Mouse (Mus musculus) gastrocnemius, postnatal 10 days (tissue): ENCODE measurements at regions not wholly inside any gene's neighbourhood (a gene's known extent, or its start where the extent isn't known, plus 50 kb on each side); places are given as distances from the start of the nearest gene placed in this dataset.
"Not testable (repeated sequence)": the region's sequence is repeated elsewhere in the genome, so short reads cannot be mapped to it uniquely, and the experiment has no call there.

Experiments used
- DNase-seq: peaks from one replicate; pipeline ENCODE4 v3.0.0; 2021; ENCODE audit warnings: mixed read lengths

GRCm38 (mm10) chr1:157622156-157622555 lies 115.6 kb downstream of the Sec16b start:
- DNase-seq: not testable (repeated sequence)

- DNase-seq: no peak
Measured at GRCm38 (mm10) chr1:157632586-157632985, 126.1 kb downstream of the Sec16b start.

- DNase-seq: no peak
Measured at GRCm38 (mm10) chr1:157633470-157633869, 126.9 kb downstream of the Sec16b start.

GRCm38 (mm10) chr1:157635776-157636175 lies 129.2 kb downstream of the Sec16b start:
- no peak for DNase-seq

GRCm38 (mm10) chr1:157643524-157643923 lies 137.0 kb downstream of the Sec16b start:
- DNase-seq: no peak

GRCm38 (mm10) chr1:157645682-157646421 lies 139.3 kb downstream of the Sec16b start:
- DNase-seq: no peak

GRCm38 (mm10) chr1:157655446-157655845 lies 148.9 kb downstream of the Sec16b start:
- no peak for DNase-seq

GRCm38 (mm10) chr1:157669626-157670025 lies 163.1 kb downstream of the Sec16b start:
- no peak for DNase-seq

GRCm38 (mm10) chr1:157684356-157684755 lies 177.8 kb downstream of the Sec16b start:
- no peak for DNase-seq

GRCm38 (mm10) chr1:157695198-157695597 lies 188.7 kb downstream of the Sec16b start:
- no peak for DNase-seq

GRCm38 (mm10) chr1:157703639-157704038 lies 197.1 kb downstream of the Sec16b start:
- no peak for DNase-seq

- no peak for DNase-seq
Measured at GRCm38 (mm10) chr1:157705364-157705763, 198.8 kb downstream of the Sec16b start.

GRCm38 (mm10) chr1:157707256-157707655 lies 200.7 kb downstream of the Sec16b start:
- no peak for DNase-seq

GRCm38 (mm10) chr1:157709117-157709516 lies 202.6 kb downstream of the Sec16b start:
- DNase-seq: peak; percentile 21

- DNase-seq: no peak
Measured at GRCm38 (mm10) chr1:157710870-157711269, 204.3 kb downstream of the Sec16b start.

- no peak for DNase-seq
Measured at GRCm38 (mm10) chr1:157712519-157712918, 206.0 kb downstream of the Sec16b start.

GRCm38 (mm10) chr1:157713851-157714250 lies 207.3 kb downstream of the Sec16b start:
- peak; percentile 29 for DNase-seq

GRCm38 (mm10) chr1:157715632-157716031 lies 209.1 kb downstream of the Sec16b start:
- DNase-seq: no peak

- DNase-seq: no peak
Measured at GRCm38 (mm10) chr1:157717131-157717530, 210.6 kb downstream of the Sec16b start.

- no peak for DNase-seq
Measured at GRCm38 (mm10) chr1:157721946-157722345, 215.4 kb downstream of the Sec16b start.

GRCm38 (mm10) chr1:157731124-157731523 lies 224.6 kb downstream of the Sec16b start:
- no peak for DNase-seq

- no peak for DNase-seq
Measured at GRCm38 (mm10) chr1:157740725-157741665, 234.5 kb downstream of the Sec16b start.

- DNase-seq: peak; percentile 15
Measured at GRCm38 (mm10) chr1:157745611-157746010, 239.1 kb downstream of the Sec16b start.
